Mouse (Mus musculus): ENCODE measurements at regions not wholly inside any gene's neighbourhood (a gene's known extent, or its start where the extent isn't known, plus 50 kb on each side); places are given as distances from the start of the nearest gene placed in this dataset.

- no peak for TF ChIP-seq POLR2A (IDR thresholded peaks at IDR 0.05; ENCODE audit: insufficient read length, low read depth)
- TF ChIP-seq CEBPB (IDR thresholded peaks at IDR 0.05; ENCODE audit: insufficient read depth, poor library complexity, severe bottlenecking), result no peak
- TF ChIP-seq MAX (IDR thresholded peaks at IDR 0.05; ENCODE audit: low read depth), result no peak
These were observed 475.7 kb downstream of the Tmem135 start for GRCm38 (mm10) chr7:88928245-88928795.

Data from myocyte (in vitro differentiated cells).